Mouse (Mus musculus) ES-Bruce4 (cell line): ENCODE results near the gene Zranb3.

ENCODE experiments used
- CTCF ChIP-seq: IDR thresholded peaks from one replicate; pipeline ENCODE4 v1.8.1; 2011; ENCODE audit warnings: low read depth, low read length
- EP300 ChIP-seq: IDR thresholded peaks from 2 replicates; pipeline ENCODE4 v1.6.1; 2011; ENCODE audit warnings: low read depth, low read length; ENCODE audit not compliant: insufficient read depth
- POLR2A ChIP-seq: IDR thresholded peaks from one replicate; pipeline ENCODE4 v1.8.1; 2011; ENCODE audit warnings: low read length; ENCODE audit not compliant: insufficient read depth

- TF ChIP-seq CTCF (no peak), POLR2A (no peak), EP300 (no peak)
These were observed 141.7 kb downstream of the Zranb3 start for GRCm38 (mm10) chr1:127961140-127961539.
